Mouse (Mus musculus) right cerebral cortex, adult 18-20 months (tissue): ENCODE results near the gene 1700057G04Rik.

ENCODE experiments used
- DNase-seq: peaks from one replicate; pipeline ENCODE4 v3.0.0; 2022; ENCODE audit warnings: mixed read lengths

The 1700057G04Rik gene

GRCm38 (mm10) chr9:92387404-92387803 lies 78.2 kb downstream of the 1700057G04Rik start:
- no peak for DNase-seq

DNA sequence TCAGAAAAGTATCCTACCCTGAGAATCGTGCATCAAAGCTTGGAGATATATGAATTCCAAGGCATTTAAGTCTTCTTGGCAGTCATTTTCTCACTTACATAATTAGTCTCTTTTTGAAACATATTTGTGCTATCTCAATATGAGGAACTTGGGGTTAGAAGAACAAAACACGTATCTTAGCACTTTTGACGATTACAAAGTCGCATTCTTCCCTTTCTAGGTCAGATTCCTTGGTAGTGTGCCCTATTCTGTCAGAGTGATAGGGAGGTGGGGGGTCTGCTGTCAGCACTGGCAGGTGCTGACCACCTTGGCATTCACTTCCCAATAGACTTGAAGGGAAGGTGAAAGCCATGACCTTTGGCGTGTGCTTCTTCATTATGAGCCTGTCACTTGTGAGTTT lies 93.5 kb downstream of the 1700057G04Rik start:
- no peak for DNase-seq
